Comparison of ENCODE assay signal across 7 mouse cellular contexts in genomic region chr5:115908251-115908650, GRCm38 (mm10).
A peak's percentile ranks its signal among the peaks of the same experiment; 100 is the strongest.
DNase-seq lines count a peak whose midpoint lies in the region; ATAC-seq and TF ChIP-seq lines count a peak whose summit lies in the region.

No protein-coding gene starts in this region.

- H3K27ac ChIP-seq in lung, embryonic 15.5 days: no peak overlapping the region
- no peak overlapping the region for H3K27ac ChIP-seq in forebrain, embryonic 13.5 days
- peak overlapping the region; percentile 94 for H3K27ac ChIP-seq in left cerebral cortex, adult 2 months

- no peak overlapping the region for H3K9ac ChIP-seq in lung, embryonic 15.5 days
- peak overlapping the region; percentile 40; the same call in 1 of the 2 replicates for H3K9ac ChIP-seq in forebrain, embryonic 13.5 days

- DNase-seq in lung, adult 2 months: no peak
- DNase-seq in left cerebral cortex, adult 2 months (ENCODE audit: extremely low spot score in 1 of 2, low spot score in 2 of 2): peak; percentile 70 to 75
- DNase-seq in neural tube, embryonic 10.5 days (ENCODE audit: extremely low spot score, low spot score): peak; percentile 39
- no peak for DNase-seq in spleen, postnatal 10 days (ENCODE audit: low spot score in 2 of 2)
- no peak for DNase-seq in testis, postnatal 14 days (ENCODE audit: low spot score)

- no peaks in the 10 kb centered on the region for H3K9me3 ChIP-seq in lung, embryonic 15.5 days
- H3K9me3 ChIP-seq in forebrain, embryonic 13.5 days (replicated peaks): no peaks in the 10 kb centered on the region

- 29% methylated on average over 10 of the region's 10 CpGs for WGBS in lung, embryonic 15.5 days
- WGBS in lung, adult 2 months: 47% methylated on average over 10 of the region's 10 CpGs
- 13% methylated on average over 10 of the region's 10 CpGs for WGBS in forebrain, embryonic 13.5 days

- intact Hi-C loops in left cerebral cortex, adult 2 months (cut with DNase I): loop anchor here (2.0 to 5.0 kb wide), 4 partner anchors 61 to 256 kb away; partner anchors contain the start of gene Cit

- TF ChIP-seq POLR2A in lung, adult 2 months (IDR thresholded peaks at IDR 0.05; ENCODE audit: borderline replicate concordance, extremely low read depth, low read depth, low read length): no peak

- H3K4me3 ChIP-seq in lung, embryonic 15.5 days: no peak overlapping the region
- no peak overlapping the region for H3K4me3 ChIP-seq in lung, adult 2 months (replicated peaks; ENCODE audit: extremely low read depth, low read depth, low read length)
- peak overlapping the region; percentile 40 for H3K4me3 ChIP-seq in forebrain, embryonic 13.5 days
- peak overlapping the region; percentile 82 for H3K4me3 ChIP-seq in left cerebral cortex, adult 2 months

- ATAC-seq in lung, embryonic 15.5 days (ENCODE audit: borderline replicate concordance, extremely low read depth, low FRiP score, low TSS enrichment): no peak
- peak; percentile 70 for ATAC-seq in forebrain, embryonic 13.5 days

- 0 out of 2 replicates have a peak overlapping the region, but pooled peaks have one; percentile 6 for H3K4me2 ChIP-seq in lung, embryonic 15.5 days
- peak overlapping the region; percentile 67 for H3K4me2 ChIP-seq in forebrain, embryonic 13.5 days

- TF ChIP-seq CTCF in lung, adult 2 months (IDR thresholded peaks at IDR 0.05; ENCODE audit: insufficient read depth, low read length): no peak
- TF ChIP-seq CTCF in left cerebral cortex, adult 2 months (IDR thresholded peaks at IDR 0.05): no peak; the same call in 1 of the 2 replicates

- H3K27me3 ChIP-seq in lung, embryonic 15.5 days: no peaks in the 10 kb centered on the region
- no peaks in the 10 kb centered on the region for H3K27me3 ChIP-seq in forebrain, embryonic 13.5 days

- H3K36me3 ChIP-seq in lung, embryonic 15.5 days: no peaks in the 10 kb centered on the region
- no peaks in the 10 kb centered on the region for H3K36me3 ChIP-seq in forebrain, embryonic 13.5 days (ENCODE audit: poor library complexity, severe bottlenecking)

- H3K4me1 ChIP-seq in lung, embryonic 15.5 days: peaks cover 20% of the 10 kb centered on the region
- no peaks in the 10 kb centered on the region for H3K4me1 ChIP-seq in lung, adult 2 months (ENCODE audit: control insufficient read depth, insufficient read depth, low read length)
- peaks cover 31% of the 10 kb centered on the region for H3K4me1 ChIP-seq in forebrain, embryonic 13.5 days

Comparison
In these comparisons a context has a peak if more than half of its experiments do, and no peak if none do; other contexts are left out.
1. H3K4me3 ChIP-seq: peak in forebrain, embryonic 13.5 days (single experiment) and left cerebral cortex, adult 2 months (single experiment); none in lung, embryonic 15.5 days (single experiment) and lung, adult 2 months (single experiment).
2. DNase-seq: peak in left cerebral cortex, adult 2 months (2 of 2) and neural tube, embryonic 10.5 days (single experiment); none in lung, adult 2 months (single experiment), spleen, postnatal 10 days (0 of 2) and testis, postnatal 14 days (single experiment).